Mouse (Mus musculus): ENCODE measurements around the gene Prkab2.

- no peak for TF ChIP-seq CTCF (IDR thresholded peaks at IDR 0.05 in 2 of 3, conservative IDR thresholded peaks at IDR 0.05 in 1 of 3; ENCODE audit: control insufficient read depth in 1 of 3, insufficient read depth in 1 of 3, low read depth in 2 of 3, low read length in 3 of 3, poor library complexity in 1 of 3, severe bottlenecking in 1 of 3)
- TF ChIP-seq ZKSCAN1 (IDR thresholded peaks at IDR 0.05; ENCODE audit: low read depth, low read length) = no peak
- no peak for TF ChIP-seq MAZ (IDR thresholded peaks at IDR 0.05; ENCODE audit: low read depth, low read length)
- no peak for TF ChIP-seq POLR2A (IDR thresholded peaks at IDR 0.05; ENCODE audit: control insufficient read depth in 1 of 2, insufficient read depth in 1 of 2, low read depth in 1 of 2, low read length in 2 of 2, poor library complexity in 1 of 2)
Observed at GRCm38 (mm10) chr3:97697291-97697690, 39.3 kb downstream of the Prkab2 start.

All from MEL (cell line).